Mouse (Mus musculus) kidney, embryonic 15.5 days (tissue): Measurements from ENCODE around the gene Fam50a. TPM values are rescaled to one million over a fixed set of nuclear protein-coding genes. Genes with fewer than 3 reads are reported as not detected.

Experiments
- ATAC-seq: fragments of 200-750 bp; cut with Nextera tagmentation; replicated peaks from 2 replicates; pipeline ENCODE4 v1.8.0; 2017; ENCODE audit warnings: moderate TSS enrichment; ENCODE audit not compliant: low FRiP score
- H3K27ac ChIP-seq: fragments of 300-500 bp; sonication (generic); 2 replicates; pipeline ENCODE4 v1.5.1; 2015; ENCODE audit warnings: mild to moderate bottlenecking, inconsistent platforms
- H3K27me3 ChIP-seq: fragments of 300-500 bp; sonication (generic); 2 replicates; pipeline ENCODE4 v1.6.1; 2015; ENCODE audit warnings: inconsistent platforms
- H3K36me3 ChIP-seq: fragments of 300-500 bp; sonication (generic); 2 replicates; pipeline ENCODE4 v1.6.1; 2015; ENCODE audit warnings: inconsistent platforms
- H3K4me1 ChIP-seq: fragments of 300-500 bp; sonication (generic); 2 replicates; pipeline ENCODE4 v1.6.1; 2015; ENCODE audit warnings: inconsistent platforms
- H3K4me2 ChIP-seq: fragments of 300-500 bp; sonication (generic); 2 replicates; pipeline ENCODE4 v1.6.1; 2015; ENCODE audit warnings: moderate library complexity, mild to moderate bottlenecking, inconsistent platforms
- H3K4me3 ChIP-seq: fragments of 300-500 bp; sonication (generic); replicated peaks from 2 replicates; pipeline ENCODE4 v1.5.1; 2015; ENCODE audit warnings: mild to moderate bottlenecking, inconsistent platforms
- H3K9ac ChIP-seq: fragments of 300-500 bp; sonication (generic); 2 replicates; pipeline ENCODE4 v1.6.1; 2015; ENCODE audit warnings: mild to moderate bottlenecking, inconsistent platforms
- H3K9me3 ChIP-seq: fragments of 300-500 bp; sonication (generic); replicated peaks from 2 replicates; pipeline ENCODE4 v1.6.1; 2016; ENCODE audit warnings: inconsistent platforms
- WGBS: fragments of 180-500 bp; shearing (Covaris S2); methylation state at CpG from one replicate; pipeline ENCODE4 v1.1.7; 2015; ENCODE audit warnings: mixed read lengths; 5-methylcytosine and 5-hydroxymethylcytosine counted together
- polyA plus RNA-seq: library from polyadenylated mRNA; unstranded; fragments of >200 nt; fragmentation: Nextera tagmentation; extraction: Ambion mirVana; gene quantifications from 2 replicates; pipeline ENCODE4 v1.2.1, GENCODE M21; 2015

Gene Fam50a
- polyA plus RNA-seq = 67.0 and 67.1 TPM in 2 replicates

GRCm38 (mm10) chrX:74312540-74313464 lies at the start of gene Fam50a:
Gene Fam50a (plus strand): TSS chrX:74313033.
- peak within 1 kb of the TSS; percentile 78 for H3K9ac ChIP-seq
- ATAC-seq = peak; percentile 98
- peak within 1 kb of the TSS; percentile 68 for H3K4me3 ChIP-seq
- H3K36me3 ChIP-seq = peaks cover 39% of the 10 kb centered on the region
- 20% methylated on average over 59 of the region's 59 CpGs for WGBS
- peaks cover 8% of the 10 kb centered on the region; the same call in 1 of the 2 replicates for H3K4me1 ChIP-seq
- peak within 1 kb of the TSS; percentile 82 for H3K27ac ChIP-seq
- no peaks in the 10 kb centered on the region for H3K27me3 ChIP-seq
- no peaks in the 10 kb centered on the region for H3K9me3 ChIP-seq
- H3K4me2 ChIP-seq = peak within 1 kb of the TSS; percentile 74

GRCm38 (mm10) chrX:74269736-74270061 lies 43.1 kb upstream of the Fam50a start:
- Histone ChIP-seq H3K9ac (peak overlapping the region; percentile 45; the same call in 1 of the 2 replicates), H3K36me3 (0 out of 2 replicates have a peak, but pooled peaks cover 14% of the 10 kb centered on the region), H3K27me3 (no peaks in the 10 kb centered on the region), H3K27ac (peak overlapping the region; percentile 96), H3K4me3 (peak overlapping the region; percentile 61), H3K9me3 (no peaks in the 10 kb centered on the region), H3K4me1 (0 out of 2 replicates have a peak, but pooled peaks cover 4% of the 10 kb centered on the region), H3K4me2 (peak overlapping the region; percentile 56)
- peak; percentile 44 for ATAC-seq
- WGBS = 27% methylated on average over 3 of the region's 3 CpGs

GRCm38 (mm10) chrX:74270062-74270901 lies 42.6 kb upstream of the Fam50a start, which contains the start of gene Rpl10:
Gene Rpl10 (plus strand): TSS chrX:74270812.
- no peaks in the 10 kb centered on the region for H3K9me3 ChIP-seq
- H3K4me1 ChIP-seq = 0 out of 2 replicates have a peak, but pooled peaks cover 4% of the 10 kb centered on the region
- H3K27me3 ChIP-seq = no peaks in the 10 kb centered on the region
- 14% methylated on average over 42 of the region's 42 CpGs for WGBS
- H3K36me3 ChIP-seq = 0 out of 2 replicates have a peak, but pooled peaks cover 14% of the 10 kb centered on the region
- H3K9ac ChIP-seq = peak within 1 kb of the TSS; percentile 70
- H3K4me3 ChIP-seq = peak within 1 kb of the TSS; percentile 61
- H3K4me2 ChIP-seq = peak within 1 kb of the TSS; percentile 56
- ATAC-seq = peak; percentile 95
- H3K27ac ChIP-seq = peak within 1 kb of the TSS; percentile 96

- 0 out of 2 replicates have a peak, but pooled peaks cover 4% of the 10 kb centered on the region for H3K4me1 ChIP-seq
- no peaks in the 10 kb centered on the region for H3K27me3 ChIP-seq
- H3K27ac ChIP-seq = peak overlapping the region; percentile 79
- 19% methylated on average over 27 of the region's 27 CpGs for WGBS
- 0 out of 2 replicates have a peak, but pooled peaks cover 14% of the 10 kb centered on the region for H3K36me3 ChIP-seq
- H3K4me3 ChIP-seq = peak overlapping the region; percentile 61
- H3K4me2 ChIP-seq = peak overlapping the region; percentile 56
- no peak for ATAC-seq
- no peaks in the 10 kb centered on the region for H3K9me3 ChIP-seq
- peak overlapping the region; percentile 70 for H3K9ac ChIP-seq
Measured at GRCm38 (mm10) chrX:74270902-74271551, 41.8 kb upstream of the Fam50a start.

GRCm38 (mm10) chrX:74273422-74274322 lies 39.2 kb upstream of the Fam50a start:
- WGBS = 36% methylated on average over 10 of the region's 10 CpGs
- Histone ChIP-seq H3K4me1 (0 out of 2 replicates have a peak, but pooled peaks cover 4% of the 10 kb centered on the region), H3K27me3 (no peaks in the 10 kb centered on the region), H3K27ac (peak overlapping the region; percentile 27; the same call in 1 of the 2 replicates), H3K36me3 (0 out of 2 replicates have a peak, but pooled peaks cover 14% of the 10 kb centered on the region), H3K9me3 (no peaks in the 10 kb centered on the region), H3K4me3 (no peak overlapping the region), H3K9ac (no peak overlapping the region), H3K4me2 (no peak overlapping the region)
- ATAC-seq = no peak

- Histone ChIP-seq H3K4me3 (no peak overlapping the region), H3K4me1 (0 out of 2 replicates have a peak, but pooled peaks cover 6% of the 10 kb centered on the region), H3K36me3 (0 out of 2 replicates have a peak, but pooled peaks cover 5% of the 10 kb centered on the region), H3K4me2 (no peak overlapping the region), H3K27me3 (no peaks in the 10 kb centered on the region), H3K9ac (no peak overlapping the region), H3K27ac (no peak overlapping the region), H3K9me3 (no peaks in the 10 kb centered on the region)
- ATAC-seq = no peak
- WGBS = 71% methylated on average over 8 of the region's 8 CpGs
Measured at GRCm38 (mm10) chrX:74277916-74278315, 34.9 kb upstream of the Fam50a start.

GRCm38 (mm10) chrX:74281041-74281731 lies 31.6 kb upstream of the Fam50a start:
- Histone ChIP-seq H3K9me3 (no peaks in the 10 kb centered on the region), H3K36me3 (no peaks in the 10 kb centered on the region), H3K4me3 (peak overlapping the region; percentile 62), H3K27me3 (no peaks in the 10 kb centered on the region), H3K4me2 (peak overlapping the region; percentile 70), H3K27ac (peak overlapping the region; percentile 80), H3K4me1 (peaks cover 15% of the 10 kb centered on the region), H3K9ac (peak overlapping the region; percentile 64)
- 16% methylated on average over 13 of the region's 14 CpGs for WGBS
- ATAC-seq = peak; percentile 2; the same call in 1 of the 2 replicates

- Histone ChIP-seq H3K27me3 (no peaks in the 10 kb centered on the region), H3K4me3 (peak within 1 kb of the TSS; percentile 62), H3K4me1 (peaks cover 15% of the 10 kb centered on the region), H3K4me2 (peak within 1 kb of the TSS; percentile 70), H3K36me3 (no peaks in the 10 kb centered on the region), H3K9me3 (no peaks in the 10 kb centered on the region), H3K9ac (peak within 1 kb of the TSS; percentile 64), H3K27ac (peak within 1 kb of the TSS; percentile 88)
- peak; percentile 96 for ATAC-seq
- WGBS = 22% methylated on average over 16 of the region's 16 CpGs
Measured at GRCm38 (mm10) chrX:74281732-74282394, 31.0 kb upstream of the Fam50a start, which contains the start of the genes Taz and Dnase1l1. Gene Taz (plus strand): TSS chrX:74281912. Gene Dnase1l1 (minus strand): TSS chrX:74282337.

GRCm38 (mm10) chrX:74282395-74283091 lies 30.3 kb upstream of the Fam50a start:
- WGBS = 20% methylated on average over 39 of the region's 39 CpGs
- peak overlapping the region; percentile 70 for H3K4me2 ChIP-seq
- peak overlapping the region; percentile 62 for H3K4me3 ChIP-seq
- ATAC-seq = peak; percentile 67
- no peaks in the 10 kb centered on the region for H3K9me3 ChIP-seq
- H3K4me1 ChIP-seq = peaks cover 15% of the 10 kb centered on the region
- peak overlapping the region; percentile 64 for H3K9ac ChIP-seq
- no peaks in the 10 kb centered on the region for H3K36me3 ChIP-seq
- no peaks in the 10 kb centered on the region for H3K27me3 ChIP-seq
- H3K27ac ChIP-seq = peak overlapping the region; percentile 88
